Mouse (Mus musculus) ES-CJ7 (cell line): ENCODE data around the gene Itprip.
A peak's percentile ranks its signal among the peaks of the same experiment; 100 is the strongest.

ENCODE experiments used
- DNase-seq: peaks from one replicate; pipeline ENCODE4 v3.0.0; 2011; ENCODE audit warnings: low read depth, low spot score

Gene Itprip

DNA sequence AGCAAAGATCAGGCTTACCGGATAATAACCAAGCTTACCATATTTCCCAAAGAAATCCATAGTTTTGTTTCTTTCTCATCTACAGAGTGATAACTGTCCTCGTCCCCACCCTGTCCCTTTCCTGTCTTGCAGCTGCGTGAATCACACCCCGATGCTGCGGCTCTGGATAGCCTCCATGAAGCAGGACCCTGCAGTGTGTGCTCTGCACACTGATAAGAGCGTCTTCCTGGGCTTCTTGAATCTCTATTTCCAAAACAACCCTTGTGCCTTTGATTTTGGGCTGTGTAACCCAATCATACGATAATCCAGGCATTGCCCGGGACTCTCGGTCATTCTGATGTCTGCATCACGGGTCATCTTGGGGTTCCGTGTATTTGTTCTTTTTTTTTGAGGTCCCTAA lies 33.2 kb downstream of the Itprip start:
- DNase-seq = no peak

DNA sequence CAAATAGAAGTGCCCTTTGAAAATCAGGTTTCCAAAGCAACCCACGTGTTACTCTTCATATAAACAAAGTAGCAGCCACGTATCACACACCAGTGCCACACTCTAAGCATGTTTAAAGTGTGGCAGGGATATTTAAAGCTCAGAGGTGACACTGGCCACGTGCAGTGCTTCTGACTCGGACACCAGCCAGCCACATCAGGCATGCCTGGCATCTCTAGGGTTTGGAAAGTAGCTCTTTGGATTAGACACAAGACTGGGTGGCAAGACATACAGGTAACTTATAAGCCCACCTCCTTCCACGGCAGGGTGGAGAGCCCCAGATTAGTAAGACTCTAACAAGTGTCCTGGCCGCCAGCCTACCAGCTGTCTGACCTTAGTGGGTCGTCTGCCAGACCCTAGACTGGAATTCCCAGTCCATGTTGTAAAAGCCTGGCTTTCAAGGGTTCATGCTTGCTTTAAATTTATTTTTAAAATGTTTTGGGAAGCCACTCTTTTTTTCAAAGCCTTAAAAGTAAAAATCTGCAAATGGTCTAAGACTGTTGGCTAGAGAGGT lies 33.8 kb downstream of the Itprip start:
- no peak for DNase-seq

DNA sequence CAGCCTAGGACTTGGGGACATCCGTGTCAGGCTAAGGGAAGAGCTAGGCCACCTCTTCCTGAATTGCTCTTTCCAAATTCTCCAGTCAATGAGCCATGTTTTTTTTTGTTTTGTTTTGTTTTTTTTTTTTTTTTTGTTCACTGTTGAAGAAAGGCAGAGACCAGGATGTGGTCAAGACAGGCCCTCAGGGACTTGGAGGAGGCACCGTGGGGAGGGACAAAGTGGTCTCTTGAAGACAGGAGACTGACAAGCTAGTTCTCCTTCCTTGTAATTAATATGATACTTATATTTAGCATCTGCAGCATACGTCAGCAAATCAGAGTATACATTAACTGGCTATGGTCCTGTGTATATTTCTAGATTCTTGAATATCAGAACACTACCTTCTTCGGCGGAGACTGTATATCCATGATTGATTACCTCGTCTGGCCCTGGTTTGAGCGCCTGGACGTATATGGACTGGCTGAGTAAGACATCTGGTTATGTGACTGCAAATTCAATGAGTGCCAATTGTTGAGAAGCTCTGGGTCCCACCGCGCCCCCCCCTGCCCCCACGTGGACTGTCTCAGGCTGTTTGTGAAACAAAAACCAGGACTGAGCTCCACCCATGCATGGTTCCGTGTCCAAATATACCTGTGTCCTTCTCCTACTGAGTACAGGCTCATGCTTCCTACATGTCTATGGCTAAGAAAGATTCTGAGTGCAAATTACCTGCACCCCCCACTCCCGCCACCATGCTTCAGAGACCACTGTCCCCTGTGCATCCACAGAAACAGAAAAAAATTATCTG lies 34.6 kb downstream of the Itprip start:
- no peak for DNase-seq

DNA sequence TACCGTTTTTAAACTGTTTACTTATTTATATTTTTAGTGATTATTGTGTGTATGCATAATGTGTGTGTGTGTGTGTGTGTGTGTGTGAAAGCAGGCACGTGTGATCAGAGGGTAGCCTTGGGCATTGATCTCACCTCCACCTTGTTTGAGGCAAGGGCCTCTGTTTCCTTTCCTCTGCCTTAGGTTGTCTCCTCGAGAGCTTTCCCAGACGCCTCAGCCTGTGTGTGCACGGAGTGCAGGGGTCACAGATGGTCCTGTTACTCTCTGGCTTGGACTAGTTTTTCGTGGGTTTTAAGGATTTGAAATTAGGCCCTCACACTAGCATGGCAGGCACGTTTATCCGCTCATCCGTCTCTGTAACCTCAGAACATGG lies 36.2 kb downstream of the Itprip start:
- no peak for DNase-seq

DNA sequence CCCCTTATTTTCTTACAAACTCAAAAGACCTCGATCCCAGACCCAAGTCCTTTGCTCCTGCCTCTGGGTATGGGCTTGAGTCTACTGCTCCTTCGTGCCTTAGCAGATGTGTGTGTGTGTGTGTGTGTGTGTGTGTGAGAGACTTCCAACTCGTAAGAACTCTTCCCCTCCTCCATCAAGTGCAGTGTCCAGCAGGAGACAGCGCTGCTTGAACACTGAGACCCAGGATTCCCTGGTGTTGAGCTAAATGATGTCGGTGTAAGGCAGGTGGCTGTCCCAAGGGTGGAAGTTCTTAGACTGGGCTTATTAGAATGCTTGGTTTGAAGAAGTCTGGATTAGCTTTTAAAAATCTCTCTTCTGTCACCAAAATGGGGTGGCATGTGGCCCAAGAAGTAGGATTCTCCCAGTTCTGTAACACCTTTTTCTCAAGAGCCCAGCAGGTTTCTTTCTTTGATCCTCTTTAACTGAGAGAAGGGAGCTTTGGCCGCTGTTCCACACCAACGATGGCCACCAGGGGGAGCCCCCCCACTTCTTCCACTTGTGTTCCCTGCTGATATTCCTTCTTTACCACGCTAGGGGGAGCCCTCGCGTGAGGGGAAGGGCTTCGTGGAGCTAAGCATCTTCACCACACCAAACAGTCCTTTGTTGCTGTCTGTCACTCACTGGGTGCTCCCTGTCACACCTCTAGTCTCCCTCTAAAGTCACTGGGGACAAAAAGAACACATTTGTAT lies 36.8 kb downstream of the Itprip start:
- peak; percentile 84 for DNase-seq

DNA sequence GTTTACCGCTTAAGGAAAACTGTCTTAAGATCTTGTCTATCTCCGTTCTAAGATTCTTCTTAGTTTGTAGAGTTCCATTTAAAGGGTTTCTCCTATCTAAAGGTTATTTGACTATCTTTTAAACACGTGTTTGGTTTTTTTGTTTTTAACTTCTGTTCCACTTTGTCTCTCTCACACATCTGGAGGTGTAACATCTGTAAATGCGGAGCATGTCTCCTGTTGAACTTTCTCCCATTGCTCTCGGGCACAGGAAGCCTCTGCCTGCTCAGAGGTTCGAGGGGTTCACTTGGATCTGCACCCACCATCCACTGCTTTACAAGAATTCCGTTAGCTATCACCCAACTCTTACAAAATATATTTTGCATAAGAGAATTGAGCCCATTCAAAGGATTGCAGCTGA lies 37.6 kb downstream of the Itprip start:
- no peak for DNase-seq

DNA sequence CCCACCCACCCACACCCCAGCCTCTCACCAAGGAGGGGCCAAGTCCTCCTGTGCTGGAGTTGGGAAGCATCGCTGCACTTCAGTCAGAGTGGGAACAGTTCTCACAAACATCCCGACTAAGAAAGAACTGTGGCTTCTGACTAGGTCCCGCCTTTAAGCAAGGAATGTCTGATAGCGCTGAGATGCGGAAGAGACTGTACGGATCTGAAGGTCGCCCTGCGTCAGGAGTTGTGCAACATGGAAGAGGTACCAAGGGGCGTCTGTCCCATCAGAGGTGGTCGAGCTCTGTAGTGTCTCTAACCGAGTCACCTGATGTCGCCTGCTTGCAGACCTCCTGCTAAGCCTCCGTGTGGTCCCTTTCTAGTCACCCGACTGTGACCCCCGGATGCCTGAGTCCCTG lies 42.8 kb downstream of the Itprip start:
- no peak for DNase-seq

DNA sequence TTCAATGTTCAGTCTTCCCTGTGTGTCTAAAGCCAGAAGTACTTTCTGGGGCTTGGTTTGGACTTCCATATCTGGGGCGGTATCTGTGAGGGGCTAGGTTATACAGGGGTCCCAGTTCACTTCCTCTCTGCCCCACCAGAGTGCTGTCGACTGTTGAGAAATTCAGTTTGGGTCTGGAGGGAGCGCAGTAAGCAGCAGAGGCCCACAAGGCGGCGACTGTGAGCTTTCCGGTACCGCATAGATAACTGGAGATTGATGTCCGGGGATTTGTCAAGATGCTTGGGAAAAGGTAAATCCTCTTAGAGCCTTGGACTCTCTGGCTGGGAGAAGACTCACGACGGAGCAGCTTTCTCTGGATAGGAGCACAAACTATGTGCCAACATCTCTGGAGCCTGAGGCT lies 47.6 kb downstream of the Itprip start:
- DNase-seq = no peak

DNA sequence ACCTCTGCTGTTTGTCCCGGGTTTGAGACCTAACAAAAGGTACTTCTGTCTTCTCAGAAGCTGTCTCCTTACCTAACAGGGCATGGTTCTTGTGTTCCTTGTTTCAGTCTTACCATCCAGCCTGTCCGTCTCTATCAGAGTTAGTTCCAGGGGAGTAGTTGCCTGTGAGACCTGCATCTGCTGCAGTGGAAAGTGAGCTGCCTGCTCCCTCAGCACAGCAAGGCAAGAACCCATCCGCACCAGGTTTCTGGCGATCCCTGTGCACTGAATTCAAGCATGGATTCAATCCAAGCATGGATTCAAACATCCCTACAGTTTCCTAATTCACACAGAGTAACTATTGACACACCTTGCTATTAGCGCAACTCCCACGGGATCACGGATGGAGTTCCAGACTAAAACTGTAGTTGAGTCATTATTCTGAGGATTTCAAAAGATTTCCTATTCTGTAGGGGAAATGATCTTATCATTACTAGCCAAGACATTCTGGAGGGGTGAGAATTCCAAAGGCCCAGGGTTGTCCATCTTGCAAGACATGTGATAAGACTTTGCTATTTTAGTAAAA lies 48.9 kb downstream of the Itprip start:
- no peak for DNase-seq

DNA sequence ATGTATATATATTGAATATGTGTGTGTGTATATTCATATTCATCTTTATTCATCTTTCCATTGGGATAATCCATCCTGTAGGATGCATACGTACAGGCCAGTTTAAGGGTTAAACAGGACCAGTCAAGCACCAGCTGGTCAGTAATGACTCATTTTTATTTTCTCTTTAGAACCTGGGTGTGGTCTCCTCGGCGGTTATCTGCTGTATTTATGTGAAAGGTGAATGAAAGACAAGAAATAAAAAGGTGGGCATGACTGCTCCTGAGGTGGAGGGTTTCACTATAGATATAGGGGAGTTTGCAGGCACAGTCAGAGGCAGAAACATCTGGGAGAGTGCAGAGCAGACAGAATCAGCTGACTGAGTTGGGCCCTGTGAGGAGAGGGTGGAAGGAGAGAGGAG lies 49.6 kb downstream of the Itprip start:
- DNase-seq = no peak

DNA sequence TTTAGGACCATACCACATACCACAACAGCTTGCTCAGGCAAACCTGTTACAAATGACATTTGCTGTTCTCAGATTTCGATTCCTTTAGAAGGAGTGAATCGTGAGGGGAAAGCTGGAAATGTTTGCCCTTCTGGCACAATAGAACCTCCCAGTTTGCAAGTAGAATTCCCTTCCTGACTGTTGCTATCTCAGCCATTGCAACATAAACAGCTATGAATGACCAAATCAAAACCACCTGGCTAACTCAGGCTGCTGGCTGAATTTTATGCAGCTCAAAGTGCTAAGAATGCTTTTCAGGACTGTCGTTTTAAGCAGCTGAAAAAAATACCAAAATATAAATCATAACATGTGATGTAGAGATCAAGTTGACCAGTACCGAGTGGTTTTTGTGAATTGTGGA lies 50.1 kb downstream of the Itprip start:
- DNase-seq = no peak

DNA sequence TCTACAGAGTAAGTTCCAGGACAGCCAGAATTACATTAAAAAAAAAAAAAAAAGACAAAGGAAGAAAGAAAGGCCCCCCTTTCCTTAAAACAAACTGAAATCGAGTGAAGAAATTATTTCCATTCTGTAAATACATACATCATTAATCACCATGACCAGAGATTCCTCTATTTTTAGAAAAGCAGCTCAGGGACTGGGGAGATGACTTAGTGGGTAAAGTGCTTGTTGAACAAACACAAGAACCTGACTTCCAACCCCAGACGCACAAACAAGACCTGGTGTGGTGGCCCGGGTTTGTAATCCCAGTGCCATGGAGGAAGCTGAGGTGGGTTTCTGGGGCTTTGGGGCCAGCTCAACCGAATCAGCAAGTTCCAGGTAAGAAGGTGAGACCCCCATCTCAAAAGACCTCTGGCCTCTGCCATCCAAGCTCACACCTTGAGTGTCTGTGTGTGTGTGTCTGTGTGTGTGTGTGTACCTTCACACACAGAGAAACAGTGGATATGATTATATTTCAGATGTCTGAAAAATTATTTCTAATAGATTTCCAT lies 51.4 kb downstream of the Itprip start:
- DNase-seq = no peak

DNA sequence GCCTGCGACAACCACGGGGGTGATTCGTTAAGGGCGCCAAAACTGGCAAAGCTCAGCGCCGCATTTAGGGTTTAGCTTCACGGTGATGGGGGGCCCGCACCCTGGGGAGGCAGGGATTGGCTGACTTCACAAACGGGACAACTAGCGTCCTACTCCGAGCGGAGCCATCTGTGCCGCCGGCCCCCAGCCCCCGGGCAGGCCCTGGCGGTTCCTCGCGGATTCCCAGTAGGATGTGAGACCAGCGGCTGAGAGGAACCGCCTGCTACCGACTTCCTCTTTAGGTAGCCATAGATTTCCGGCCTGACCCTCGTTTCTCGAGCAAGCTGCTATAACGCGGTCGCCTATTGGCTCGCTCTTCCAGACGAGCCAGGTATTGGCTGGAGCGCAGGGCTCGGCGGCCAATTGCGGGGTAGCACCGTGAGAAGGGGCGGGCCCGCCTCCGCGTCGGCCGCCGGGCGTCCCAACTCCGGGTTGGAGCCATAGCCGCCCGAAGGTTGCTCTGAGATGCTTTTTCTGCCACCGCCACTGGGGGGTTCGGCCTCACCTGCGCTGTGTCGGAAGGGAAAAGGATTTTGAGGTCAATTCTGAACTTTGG lies 53.6 kb downstream of the Itprip start, which contains the start of gene Gsto2:
Gsto2 (plus strand) TSS at position 182 of the 595 bp plus-strand sequence.
- peak; percentile 93 for DNase-seq

DNA sequence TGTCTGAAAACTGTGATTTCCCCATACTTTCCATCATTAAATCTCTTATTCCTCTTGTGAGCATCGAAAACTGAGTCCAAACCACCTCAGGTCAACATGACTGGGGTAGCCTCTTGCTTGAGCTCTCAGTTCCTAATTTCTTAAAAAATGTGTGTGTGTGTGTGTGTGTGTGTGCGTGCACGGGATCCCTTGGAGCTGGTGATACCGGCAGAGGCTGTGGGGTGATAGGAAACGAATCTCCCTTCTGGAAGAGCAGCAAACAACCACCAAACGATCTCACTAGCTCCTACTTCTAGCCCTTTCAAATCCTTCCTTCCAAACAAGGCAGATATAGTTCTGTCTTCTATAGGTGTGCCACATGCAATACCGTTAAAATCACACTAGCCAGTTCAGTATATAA lies 54.4 kb downstream of the Itprip start:
- no peak for DNase-seq

DNA sequence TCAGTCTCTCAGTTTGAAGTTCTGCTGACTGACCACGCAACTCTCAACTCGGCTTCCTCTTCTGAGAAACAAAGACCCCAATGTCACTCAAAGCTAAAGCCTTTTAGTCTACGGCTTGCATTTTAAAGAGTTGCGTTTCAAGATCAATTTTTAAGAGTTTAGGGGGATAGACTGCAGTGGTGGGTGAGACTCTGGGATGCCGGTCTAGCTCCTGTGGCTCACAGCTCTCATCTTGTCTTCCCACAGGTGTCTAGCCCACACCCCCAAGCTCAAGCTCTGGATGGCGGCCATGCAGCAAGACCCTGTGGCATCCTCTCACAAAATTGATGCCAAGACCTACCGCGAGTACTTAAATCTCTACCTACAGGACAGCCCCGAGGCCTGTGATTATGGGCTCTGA lies 55.0 kb downstream of the Itprip start:
- no peak for DNase-seq

DNA sequence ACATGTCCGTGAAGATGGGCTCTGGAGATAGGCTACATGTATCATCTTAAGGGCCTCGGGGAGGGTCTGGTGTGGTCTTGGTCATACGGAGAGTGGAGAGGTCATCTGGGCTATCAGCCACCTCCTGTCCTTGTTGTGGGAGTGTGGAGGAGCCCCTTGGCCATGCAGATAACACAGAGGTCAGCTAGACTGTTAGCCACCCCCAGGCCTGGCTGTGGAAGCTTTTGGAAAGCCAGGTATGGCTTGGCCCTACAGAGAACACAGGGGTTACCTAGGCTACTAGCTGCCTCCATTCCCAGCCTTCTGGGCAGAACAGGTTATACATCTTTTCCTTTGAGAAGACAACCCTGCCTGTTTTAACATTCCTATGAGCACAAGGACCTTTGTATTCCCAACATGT lies 56.5 kb downstream of the Itprip start:
- no peak for DNase-seq

DNA sequence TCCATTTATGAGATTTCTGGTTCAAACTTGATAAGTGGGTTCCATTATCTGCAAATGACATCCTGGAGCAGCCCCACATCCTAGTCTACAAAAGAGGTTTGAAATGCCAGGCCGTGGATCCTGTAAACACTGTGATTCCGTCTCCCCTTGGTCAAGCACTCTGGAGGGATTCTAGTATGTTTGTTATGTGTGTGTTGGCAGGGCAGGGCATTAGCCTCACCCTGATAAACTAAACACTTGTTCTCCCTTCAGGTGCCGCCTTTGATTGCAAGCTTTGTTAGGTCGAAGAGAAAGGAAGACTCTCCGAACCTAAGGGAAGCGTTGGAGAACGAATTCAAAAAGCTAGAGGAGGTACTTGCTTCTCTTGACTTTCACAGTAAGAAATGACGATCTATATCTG lies 59.9 kb downstream of the Itprip start:
- DNase-seq = no peak

DNA sequence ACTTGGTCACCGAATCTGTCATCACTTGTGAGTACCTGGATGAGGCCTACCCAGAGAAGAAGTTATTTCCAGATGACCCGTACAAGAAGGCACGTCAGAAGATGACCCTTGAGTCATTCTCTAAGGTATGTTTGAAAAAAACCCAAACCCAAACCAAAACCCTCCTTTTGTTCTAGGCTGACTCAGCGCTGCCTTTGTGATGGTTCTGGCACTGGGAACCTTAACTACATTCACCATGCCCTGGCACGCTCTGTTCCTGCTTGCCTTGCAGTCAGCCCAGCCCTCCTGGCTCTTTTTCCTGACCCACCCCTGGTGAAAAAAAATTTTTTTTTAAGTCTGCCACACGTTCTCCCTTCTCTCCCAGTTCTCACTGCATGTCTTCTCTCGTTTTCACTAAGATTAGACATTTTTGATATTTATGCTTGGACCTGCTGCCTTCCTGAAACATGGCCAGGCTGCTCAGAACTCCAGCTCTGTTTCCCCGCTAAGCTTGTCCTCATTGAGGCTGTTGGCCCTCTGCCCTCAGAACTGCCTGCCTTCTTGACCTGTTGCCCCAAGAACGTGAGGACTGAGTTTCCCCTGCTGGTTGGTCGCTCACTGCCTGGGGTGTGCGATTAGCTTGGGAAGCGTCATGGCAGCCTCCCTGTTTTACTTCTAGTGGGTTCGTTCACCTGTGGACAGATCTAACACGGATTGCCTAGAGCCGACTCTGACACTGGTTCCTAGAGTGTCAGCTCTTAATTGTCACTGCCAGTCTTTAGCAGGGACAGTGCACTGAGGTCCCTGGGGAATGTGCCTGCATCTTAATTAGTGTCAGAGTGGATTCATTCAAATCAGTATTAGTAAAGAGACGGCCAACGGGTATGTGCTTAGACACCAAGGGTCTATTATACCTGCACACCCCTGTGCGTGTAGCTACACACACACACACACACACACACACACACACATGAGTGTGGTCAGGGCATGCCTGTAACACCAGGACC lies 60.8 kb downstream of the Itprip start:
- DNase-seq = no peak

DNA sequence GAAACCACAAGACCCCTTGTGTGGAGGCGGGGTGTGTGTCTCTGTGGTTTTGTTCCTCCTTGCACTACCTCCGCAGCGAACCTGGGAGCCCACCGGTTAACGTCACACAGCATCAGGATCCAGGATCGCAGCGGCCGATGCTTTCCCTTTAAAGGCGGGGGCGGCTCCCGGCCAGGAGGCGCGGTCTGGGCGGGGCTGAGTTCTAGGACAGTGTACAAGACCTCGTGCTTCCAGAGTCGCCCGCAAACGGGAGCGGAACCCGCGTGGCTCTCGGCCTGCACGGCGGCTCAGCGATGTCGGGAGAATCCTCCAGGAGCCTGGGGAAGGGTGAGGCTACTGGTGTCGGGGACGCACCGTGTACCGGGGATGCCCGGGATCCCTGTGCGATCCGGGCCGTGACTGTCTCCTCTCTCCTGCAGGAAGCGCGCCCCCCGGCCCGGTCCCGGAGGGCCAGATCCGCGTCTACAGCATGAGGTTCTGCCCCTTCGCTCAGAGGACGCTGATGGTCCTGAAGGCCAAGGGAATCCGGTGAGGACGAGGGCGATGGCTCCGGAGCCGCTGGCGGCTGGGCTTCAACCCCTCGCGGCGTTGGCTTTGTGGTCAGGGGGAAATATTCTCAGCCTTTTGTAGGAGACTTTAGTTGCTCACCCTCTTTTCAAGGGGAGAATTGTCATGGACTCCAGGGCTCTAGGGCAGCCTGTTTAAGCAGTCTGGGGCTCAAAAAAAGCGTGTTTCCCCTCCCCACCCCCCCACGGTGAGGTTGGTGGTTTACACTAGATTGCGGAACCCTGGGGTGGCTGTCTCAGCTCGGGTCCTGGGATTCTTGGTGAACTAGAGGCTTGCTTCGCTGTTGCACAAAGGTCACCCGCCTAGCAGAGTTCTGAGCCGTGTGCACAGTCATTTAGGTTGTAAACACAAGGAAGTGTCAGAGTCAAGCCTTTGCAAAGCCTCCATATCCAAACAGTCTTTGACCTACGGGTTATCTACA lies 64.0 kb downstream of the Itprip start, which contains the start of gene Gsto1:
Gsto1 (plus strand) TSS at position 175 of the 988 bp plus-strand sequence.
- DNase-seq = peak; percentile 81
